Mouse (Mus musculus): ENCODE measurements around the gene Efemp2. TPM values are rescaled to one million over a fixed set of nuclear protein-coding genes. Genes with fewer than 3 reads are reported as not detected.

Gene Efemp2
- polyA plus RNA-seq, 1 experiment = 2.6 TPM

GRCm38 (mm10) chr19:5445747-5446146, 28.0 kb upstream of the Efemp2 start:
- no peak for TF ChIP-seq GATA1 (IDR thresholded peaks at IDR 0.05; ENCODE audit: low read length)

- TF ChIP-seq GATA1 (IDR thresholded peaks at IDR 0.05; ENCODE audit: low read length) = no peak
These were observed 26.0 kb upstream of the Efemp2 start, which contains the start of gene Fosl1 for GRCm38 (mm10) chr19:5447515-5448353. Gene Fosl1, plus strand, starts transcription at chr19:5447547.

GRCm38 (mm10) chr19:5448354-5449150, 25.2 kb upstream of the Efemp2 start:
- no peak for TF ChIP-seq GATA1 (IDR thresholded peaks at IDR 0.05; ENCODE audit: low read length)

- no peak for TF ChIP-seq GATA1 (IDR thresholded peaks at IDR 0.05; ENCODE audit: low read length)
These were observed 24.1 kb upstream of the Efemp2 start for GRCm38 (mm10) chr19:5449673-5450072.

- TF ChIP-seq GATA1 (IDR thresholded peaks at IDR 0.05; ENCODE audit: low read length) = no peak
These were observed 22.0 kb upstream of the Efemp2 start for GRCm38 (mm10) chr19:5451766-5452165.

- TF ChIP-seq GATA1 (IDR thresholded peaks at IDR 0.05; ENCODE audit: low read length) = no peak
These were observed 18.7 kb upstream of the Efemp2 start for GRCm38 (mm10) chr19:5455037-5455436.

- TF ChIP-seq GATA1 (IDR thresholded peaks at IDR 0.05; ENCODE audit: low read length) = no peak
These were observed 18.2 kb upstream of the Efemp2 start for GRCm38 (mm10) chr19:5455568-5455967.

GRCm38 (mm10) chr19:5456241-5456921, 17.4 kb upstream of the Efemp2 start:
- TF ChIP-seq GATA1 (IDR thresholded peaks at IDR 0.05; ENCODE audit: low read length) = no peak

- no peak for TF ChIP-seq GATA1 (IDR thresholded peaks at IDR 0.05; ENCODE audit: low read length)
These were observed 16.6 kb upstream of the Efemp2 start for GRCm38 (mm10) chr19:5456922-5457745.

GRCm38 (mm10) chr19:5457746-5458442, 15.9 kb upstream of the Efemp2 start, which contains the start of gene Ccdc85b:
Gene Ccdc85b, minus strand, starts transcription at chr19:5457894.
- TF ChIP-seq GATA1 (IDR thresholded peaks at IDR 0.05; ENCODE audit: low read length) = no peak

GRCm38 (mm10) chr19:5459019-5459418, 14.7 kb upstream of the Efemp2 start:
- no peak for TF ChIP-seq GATA1 (IDR thresholded peaks at IDR 0.05; ENCODE audit: low read length)

- TF ChIP-seq GATA1 (IDR thresholded peaks at IDR 0.05; ENCODE audit: low read length) = no peak
These were observed 13.9 kb upstream of the Efemp2 start for GRCm38 (mm10) chr19:5459896-5460295.

GRCm38 (mm10) chr19:5460465-5460911, 13.3 kb upstream of the Efemp2 start, which contains the start of gene Fibp:
Gene Fibp, plus strand, starts transcription at chr19:5460615.
- no peak for TF ChIP-seq GATA1 (IDR thresholded peaks at IDR 0.05; ENCODE audit: low read length)

GRCm38 (mm10) chr19:5461411-5461810, 12.3 kb upstream of the Efemp2 start:
- no peak for TF ChIP-seq GATA1 (IDR thresholded peaks at IDR 0.05; ENCODE audit: low read length)
